Mouse (Mus musculus) left cerebral cortex, postnatal 4 days (tissue): ENCODE measurements around the gene Dnah14. TPM values are rescaled to one million over a fixed set of nuclear protein-coding genes. Genes with fewer than 3 reads are reported as not detected.

ENCODE experiments used
- DNase-seq: peaks from one replicate; pipeline ENCODE4 v3.0.0-alpha.2; 2022
- intact Hi-C: fragments of 180-260 bp; cut with DNase I; formaldehyde crosslinking; loops from one replicate; pipeline ENCODE4 v1.15.1; 2025
- total RNA-seq, 2 experiments: library from RNA; stranded (reverse); gene quantifications; 2 replicates each; pipeline ENCODE4 v1.2.3; 2021

Dnah14 gene
- total RNA-seq, 2 experiments from 2014 or later = 1.6 to 2.2 TPM

DNA sequence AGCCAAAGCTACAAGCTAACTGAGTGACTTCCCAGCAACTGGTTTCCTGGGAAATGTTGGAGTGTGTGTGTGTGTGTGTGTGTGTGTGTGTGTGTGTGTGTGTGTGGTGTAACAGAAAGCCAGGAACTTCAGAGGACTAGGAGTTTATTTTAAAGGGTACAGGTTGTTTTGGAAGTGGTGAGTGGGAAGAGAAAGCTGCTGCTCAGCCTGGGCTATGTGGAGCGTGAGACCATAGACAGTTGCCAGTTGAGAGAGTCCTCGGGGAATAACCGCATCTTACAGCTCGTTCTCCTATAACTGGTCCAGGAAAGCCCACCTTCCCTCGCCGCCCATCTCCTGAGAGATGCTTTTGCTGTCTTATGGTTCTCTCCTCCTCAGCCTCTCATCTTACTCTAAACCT lies 12.8 kb downstream of the Dnah14 start:
- no peak for DNase-seq

GRCm38 (mm10) chr1:181599376-181599775 lies 23.0 kb downstream of the Dnah14 start:
- intact Hi-C loops = no loop called here
- DNase-seq = no peak

More for the DNA sequence above, 12.8 kb downstream of the Dnah14 start:
- intact Hi-C loops = no loop called here

- intact Hi-C loops = no loop called here
Observed at GRCm38 (mm10) chr1:181611118-181611517, 34.8 kb downstream of the Dnah14 start.

DNA sequence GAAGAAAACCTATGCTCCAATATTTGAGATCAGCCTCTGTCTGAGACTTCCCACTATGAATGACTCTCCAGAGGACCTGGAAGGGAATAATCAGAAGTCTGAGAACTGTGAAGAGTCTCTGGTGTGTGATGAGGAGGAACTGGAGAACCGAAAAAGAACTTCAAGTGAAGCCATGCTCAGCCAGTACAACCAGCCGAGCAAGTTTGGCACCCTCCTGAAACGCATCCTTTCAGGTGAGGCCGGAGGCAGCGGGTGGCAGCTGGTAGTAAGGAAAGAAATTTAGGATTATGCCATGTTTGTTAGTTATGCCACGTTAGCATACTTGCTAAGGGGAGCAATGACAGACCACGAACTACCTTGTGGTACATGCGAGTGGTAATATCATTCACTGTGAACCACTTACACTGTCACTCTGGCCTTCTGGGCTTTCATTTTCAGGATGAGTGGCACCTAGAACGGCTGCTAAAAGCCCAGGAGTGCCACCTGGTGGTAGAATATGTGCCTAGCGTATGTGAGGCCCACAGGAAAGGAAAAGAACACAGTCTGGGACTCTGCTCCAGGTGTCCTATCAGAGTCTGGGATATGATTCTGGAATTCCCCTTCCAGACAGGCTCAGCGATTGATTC lies 39.6 kb downstream of the Dnah14 start:
- intact Hi-C loops = loop anchor here (5.0 kb wide), 1 partner anchor 344 kb away; no protein-coding TSS in a partner anchor
- peak; percentile 83 for DNase-seq

More at GRCm38 (mm10) chr1:181611118-181611517, 34.8 kb downstream of the Dnah14 start:
- no peak for DNase-seq

- peak; percentile 37 for DNase-seq
Observed at GRCm38 (mm10) chr1:181617332-181617731, 41.0 kb downstream of the Dnah14 start.

DNA sequence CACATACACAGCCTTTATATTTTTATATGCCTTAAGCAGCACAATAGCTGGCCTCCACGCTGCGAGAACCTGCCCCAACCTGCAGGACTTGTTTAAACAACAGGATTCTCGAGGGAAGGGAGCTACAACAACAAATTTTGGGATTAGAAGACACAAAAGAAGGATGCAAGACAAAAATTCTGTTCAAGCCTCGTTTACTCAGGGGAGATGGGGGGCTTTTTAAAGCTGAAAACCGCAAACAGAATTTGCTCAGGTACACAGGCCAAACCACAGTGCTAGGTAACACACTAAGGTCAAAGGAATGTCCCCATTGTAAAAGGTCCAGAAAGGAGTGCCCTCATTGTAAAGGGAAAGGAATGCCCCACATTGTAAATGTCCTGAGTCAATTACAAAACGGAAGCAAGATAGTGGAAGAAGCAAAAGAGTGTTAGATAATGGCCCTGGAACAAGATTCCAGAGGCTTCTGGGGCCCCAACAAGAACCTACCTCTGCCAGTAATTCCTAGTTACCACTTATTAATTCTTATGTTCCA lies 46.9 kb downstream of the Dnah14 start:
- no peak for DNase-seq
- intact Hi-C loops = no loop called here

More at GRCm38 (mm10) chr1:181617332-181617731, 41.0 kb downstream of the Dnah14 start:
- intact Hi-C loops = loop anchor here (5.0 kb wide), 1 partner anchor 345 kb away; no protein-coding TSS in a partner anchor

GRCm38 (mm10) chr1:181624876-181625275 lies 48.5 kb downstream of the Dnah14 start:
- no peak for DNase-seq
- intact Hi-C loops = no loop called here

GRCm38 (mm10) chr1:181628276-181628675 lies 51.9 kb downstream of the Dnah14 start:
- intact Hi-C loops = no loop called here
- no peak for DNase-seq

GRCm38 (mm10) chr1:181631371-181631770 lies 55.0 kb downstream of the Dnah14 start:
- intact Hi-C loops = no loop called here
- no peak for DNase-seq

GRCm38 (mm10) chr1:181637997-181638713 lies 61.8 kb downstream of the Dnah14 start:
- intact Hi-C loops = no loop called here
- DNase-seq = peak; percentile 23

GRCm38 (mm10) chr1:181640383-181640782 lies 64.0 kb downstream of the Dnah14 start:
- intact Hi-C loops = no loop called here
- no peak for DNase-seq

- intact Hi-C loops = no loop called here
- DNase-seq = no peak
Observed at GRCm38 (mm10) chr1:181647467-181647866, 71.1 kb downstream of the Dnah14 start.

GRCm38 (mm10) chr1:181653481-181653880 lies 77.1 kb downstream of the Dnah14 start:
- intact Hi-C loops = no loop called here
- no peak for DNase-seq

DNA sequence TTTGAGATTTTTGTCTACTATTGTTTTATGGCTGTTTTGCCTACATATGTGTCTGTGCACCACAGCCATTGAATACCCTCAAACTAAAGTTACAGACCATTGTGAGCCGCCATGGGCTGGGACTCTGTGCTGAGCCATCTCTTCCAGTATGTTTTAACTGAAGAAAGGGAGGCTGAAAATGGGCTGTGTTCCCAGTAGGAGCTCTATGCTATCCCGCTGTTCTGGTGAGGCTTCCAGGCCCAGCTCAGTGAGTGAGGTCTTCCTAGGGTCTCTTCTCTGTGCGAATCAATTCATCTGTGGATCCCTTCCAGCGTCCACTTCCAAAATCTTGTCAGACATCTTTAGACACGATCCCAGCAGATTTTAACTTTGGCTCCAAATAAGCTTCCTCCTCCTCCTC lies 80.1 kb downstream of the Dnah14 start:
- intact Hi-C loops = no loop called here
- DNase-seq = peak; percentile 54

DNA sequence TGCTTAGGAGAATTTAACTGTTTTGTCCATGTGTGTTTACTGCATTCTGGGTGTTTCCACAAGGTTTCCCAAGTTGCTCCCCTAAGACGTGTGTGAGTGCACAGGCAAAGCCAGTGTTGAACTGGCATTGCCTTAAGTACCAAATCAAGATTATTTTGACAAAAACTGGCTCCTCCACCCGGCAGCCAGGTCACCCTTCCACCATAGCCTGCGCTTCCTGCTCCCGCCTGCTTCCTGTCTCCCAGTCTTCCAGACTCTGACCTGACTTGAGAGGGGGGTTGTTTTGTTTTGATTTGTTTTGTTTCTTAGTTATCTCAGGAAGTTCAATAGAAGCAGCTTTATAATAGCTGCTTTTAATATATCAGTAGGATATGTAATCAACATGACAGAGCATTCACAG lies 90.4 kb downstream of the Dnah14 start:
- no peak for DNase-seq
- intact Hi-C loops = no loop called here

- no peak for DNase-seq
- intact Hi-C loops = no loop called here
Observed at GRCm38 (mm10) chr1:181694729-181695498, 118.6 kb downstream of the Dnah14 start.

- intact Hi-C loops = no loop called here
- peak; percentile 37 for DNase-seq
Observed at GRCm38 (mm10) chr1:181728707-181729106, 152.3 kb downstream of the Dnah14 start.

GRCm38 (mm10) chr1:181733517-181733916 lies 157.2 kb downstream of the Dnah14 start:
- no peak for DNase-seq
- intact Hi-C loops = no loop called here

GRCm38 (mm10) chr1:181740259-181740658 lies 163.9 kb downstream of the Dnah14 start:
- intact Hi-C loops = no loop called here
- no peak for DNase-seq

DNA sequence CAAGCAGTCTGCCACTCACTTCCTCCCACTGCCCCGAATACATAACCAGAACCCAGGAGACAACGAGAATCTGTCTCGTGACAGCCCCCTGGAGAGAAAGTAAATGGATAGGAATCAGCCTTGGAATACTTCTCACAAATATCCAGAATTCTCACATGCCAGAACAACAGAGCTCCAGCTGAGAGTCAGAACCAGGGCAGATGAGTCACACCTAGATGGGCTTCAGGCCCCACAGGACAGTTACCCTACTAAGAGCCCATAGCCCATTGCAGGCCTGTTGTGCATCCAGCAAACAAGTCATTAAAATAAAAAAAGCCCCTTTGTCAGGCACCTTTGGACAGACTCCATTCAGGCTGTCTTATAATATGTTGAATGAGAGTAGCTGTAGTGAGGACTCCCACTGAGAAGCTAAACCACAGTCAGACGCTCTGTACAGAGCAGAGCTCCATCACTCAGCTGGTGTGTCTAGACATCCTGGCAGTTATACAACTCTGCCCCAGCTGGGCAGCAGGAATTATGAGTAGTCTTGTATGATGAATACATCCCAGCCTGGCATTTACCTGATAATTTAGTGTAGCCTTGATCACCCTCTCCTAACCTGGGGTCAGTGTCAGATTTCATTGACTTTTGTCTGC lies 166.0 kb downstream of the Dnah14 start:
- peak; percentile 15 for DNase-seq

DNA sequence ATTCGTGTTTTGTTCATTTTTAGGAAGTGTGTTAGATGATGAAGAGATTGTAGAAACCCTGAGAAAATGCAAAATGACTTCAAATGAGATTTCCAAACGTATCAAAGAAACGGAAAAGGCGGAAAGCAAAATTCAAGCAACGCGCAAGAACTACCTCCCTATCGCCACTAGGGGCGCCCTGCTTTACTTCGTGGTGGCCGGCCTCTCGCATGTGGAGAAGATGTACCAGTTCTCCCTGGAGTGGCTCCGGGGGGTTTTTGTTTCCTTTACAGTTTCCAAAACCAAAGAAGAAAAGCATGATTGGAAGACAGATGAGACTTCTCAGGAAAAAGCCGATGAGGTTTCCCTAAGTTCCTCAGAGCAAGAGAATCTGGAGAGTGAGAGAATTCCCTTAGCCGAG lies 193.0 kb downstream of the Dnah14 start:
- intact Hi-C loops = no loop called here
- DNase-seq = peak; percentile 10

More for the DNA sequence above, 166.0 kb downstream of the Dnah14 start:
- intact Hi-C loops = no loop called here
